Mouse (Mus musculus): ENCODE measurements around the gene Map1b. TPM values are rescaled to one million over a fixed set of nuclear protein-coding genes. Genes with fewer than 3 reads are reported as not detected.

Gene Map1b
- 0.68 TPM in 1 of 2 replicates, not detected in the other for polyA plus RNA-seq (2012; ENCODE audit: insufficient read depth, low replicate concordance)

DNA sequence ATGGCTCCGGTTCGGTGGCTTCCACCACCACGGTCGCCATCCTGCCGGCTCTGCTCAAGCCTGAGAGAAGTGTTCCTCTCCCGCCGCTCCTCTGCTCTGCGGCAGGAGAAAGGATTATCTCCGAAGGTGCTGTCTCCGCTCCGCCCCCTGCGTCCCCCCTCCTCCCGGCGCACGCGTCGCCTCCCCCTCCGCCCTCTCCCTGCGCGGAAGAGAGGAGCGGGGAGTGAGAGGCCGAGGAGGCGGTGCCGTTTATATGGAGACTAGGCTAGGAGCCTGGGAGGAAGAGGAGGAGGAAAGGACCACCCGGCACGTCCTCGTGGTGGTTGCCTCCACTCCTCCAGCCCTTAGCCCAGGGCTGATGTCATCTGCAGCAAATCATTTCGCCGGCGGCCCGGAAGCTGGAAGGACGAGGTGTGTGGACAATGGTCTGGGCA lies at the start of gene Map1b:
Map1b (minus strand) TSS at position 93 of the 434 bp plus-strand sequence.
- Histone ChIP-seq H3K4me3 (replicated peaks) (peak within 1 kb of the TSS; percentile 92), H3K36me3 (replicated peaks; ENCODE audit: low read length) (no peaks in the 10 kb centered on the region), H3K4me1 (peaks cover 26% of the 10 kb centered on the region), H3K27me3 (replicated peaks) (peaks cover 71% of the 10 kb centered on the region), H3K9me3 (peaks cover 13% of the 10 kb centered on the region)
- TF ChIP-seq GATA1 (IDR thresholded peaks at IDR 0.05; ENCODE audit: borderline replicate concordance, low read length) = no peak
- TF ChIP-seq FLI1 (IDR thresholded peaks at IDR 0.05; ENCODE audit: low read length) = no peak

DNA sequence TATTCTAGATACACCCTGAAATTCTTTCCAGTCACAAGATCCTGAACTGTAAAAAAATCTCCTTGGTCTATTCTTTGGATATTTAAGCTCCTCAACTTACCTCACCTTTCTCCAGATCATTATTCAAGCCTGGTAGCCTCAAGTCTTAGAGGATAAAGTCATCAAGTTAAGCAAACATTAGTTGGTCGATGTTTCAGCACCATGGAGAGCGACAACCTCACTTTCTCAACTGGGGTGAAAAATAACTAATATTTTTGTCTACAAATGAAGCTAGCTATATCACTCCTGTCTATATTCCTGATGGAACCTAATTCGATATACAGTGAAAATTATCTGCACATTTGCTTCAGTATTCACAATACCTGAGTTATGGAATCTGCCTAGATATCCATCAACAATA lies 48.0 kb upstream of the Map1b start:
- no peaks in the 10 kb centered on the region for H3K9me3 ChIP-seq
- no peaks in the 10 kb centered on the region for H3K4me1 ChIP-seq
- H3K4me3 ChIP-seq (replicated peaks) = no peak overlapping the region
- TF ChIP-seq FLI1 (IDR thresholded peaks at IDR 0.05; ENCODE audit: low read length) = no peak
- no peak for TF ChIP-seq GATA1 (IDR thresholded peaks at IDR 0.05; ENCODE audit: borderline replicate concordance, low read length)
- H3K27me3 ChIP-seq (replicated peaks) = no peaks in the 10 kb centered on the region
- H3K36me3 ChIP-seq (replicated peaks; ENCODE audit: low read length) = no peaks in the 10 kb centered on the region

DNA sequence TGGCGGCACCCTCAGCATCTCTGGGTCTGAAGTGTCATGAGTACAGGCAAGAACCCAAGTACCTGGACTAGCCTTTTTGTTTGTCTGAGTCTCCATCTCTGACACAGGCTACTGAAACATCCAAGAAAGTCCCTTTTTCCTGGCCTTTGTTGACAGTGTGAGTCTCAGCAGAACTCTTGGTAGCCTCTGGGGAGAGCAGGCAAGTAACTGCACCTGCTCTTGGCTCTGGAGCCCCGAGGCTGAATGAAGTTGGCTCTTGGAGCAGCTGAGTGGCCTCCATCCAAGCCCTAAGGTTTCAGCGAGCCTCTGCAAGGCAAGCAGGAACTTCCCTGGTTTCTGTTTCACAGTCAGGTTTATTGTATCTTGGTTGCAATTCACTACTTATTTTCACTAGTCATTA lies 46.7 kb upstream of the Map1b start:
- Histone ChIP-seq H3K27me3 (replicated peaks) (no peaks in the 10 kb centered on the region), H3K36me3 (replicated peaks; ENCODE audit: low read length) (no peaks in the 10 kb centered on the region), H3K4me3 (replicated peaks) (no peak overlapping the region), H3K4me1 (no peaks in the 10 kb centered on the region), H3K9me3 (peaks cover 5% of the 10 kb centered on the region; the same call in 1 of the 2 replicates)
- TF ChIP-seq GATA1 (IDR thresholded peaks at IDR 0.05; ENCODE audit: borderline replicate concordance, low read length) = no peak
- no peak for TF ChIP-seq FLI1 (IDR thresholded peaks at IDR 0.05; ENCODE audit: low read length)

DNA sequence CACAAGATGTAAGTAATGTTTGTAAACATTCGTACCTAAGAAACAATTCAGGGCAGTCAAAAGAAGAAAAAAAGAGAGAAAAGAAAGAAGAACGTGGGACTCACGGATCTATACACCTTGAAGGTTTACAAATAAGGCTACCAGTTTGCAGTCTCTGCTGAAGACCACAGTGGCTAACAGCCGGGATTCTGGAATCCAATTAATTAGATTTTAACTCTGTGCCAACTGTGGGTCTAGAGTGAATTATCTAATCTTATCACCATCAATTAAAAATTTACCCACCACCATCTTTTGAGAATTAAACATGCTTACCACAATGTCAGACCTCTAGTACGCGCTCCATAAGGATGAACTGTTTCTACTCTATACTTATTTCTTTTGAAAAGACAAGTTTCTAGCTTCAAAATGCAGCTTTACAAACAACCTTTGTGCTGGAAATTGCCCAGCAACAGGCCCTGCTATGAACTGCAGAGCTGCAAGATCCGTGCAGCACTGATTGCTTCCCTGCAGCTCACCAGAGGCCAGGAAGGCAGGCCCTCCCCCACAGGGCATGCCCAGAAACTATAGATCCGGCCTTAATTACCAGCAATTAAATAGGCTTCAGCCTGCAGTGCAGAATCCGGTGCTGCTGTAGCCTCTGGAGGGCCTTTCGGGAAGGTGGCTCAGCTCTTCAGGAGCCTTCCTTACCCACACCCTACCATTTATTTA lies 45.7 kb upstream of the Map1b start:
- H3K9me3 ChIP-seq = peaks cover 7% of the 10 kb centered on the region; the same call in 1 of the 2 replicates
- no peaks in the 10 kb centered on the region for H3K27me3 ChIP-seq (replicated peaks)
- H3K4me1 ChIP-seq = no peaks in the 10 kb centered on the region
- no peaks in the 10 kb centered on the region for H3K36me3 ChIP-seq (replicated peaks; ENCODE audit: low read length)
- TF ChIP-seq FLI1 (IDR thresholded peaks at IDR 0.05; ENCODE audit: low read length) = no peak
- TF ChIP-seq GATA1 (IDR thresholded peaks at IDR 0.05; ENCODE audit: borderline replicate concordance, low read length) = no peak
- no peak overlapping the region for H3K4me3 ChIP-seq (replicated peaks)

DNA sequence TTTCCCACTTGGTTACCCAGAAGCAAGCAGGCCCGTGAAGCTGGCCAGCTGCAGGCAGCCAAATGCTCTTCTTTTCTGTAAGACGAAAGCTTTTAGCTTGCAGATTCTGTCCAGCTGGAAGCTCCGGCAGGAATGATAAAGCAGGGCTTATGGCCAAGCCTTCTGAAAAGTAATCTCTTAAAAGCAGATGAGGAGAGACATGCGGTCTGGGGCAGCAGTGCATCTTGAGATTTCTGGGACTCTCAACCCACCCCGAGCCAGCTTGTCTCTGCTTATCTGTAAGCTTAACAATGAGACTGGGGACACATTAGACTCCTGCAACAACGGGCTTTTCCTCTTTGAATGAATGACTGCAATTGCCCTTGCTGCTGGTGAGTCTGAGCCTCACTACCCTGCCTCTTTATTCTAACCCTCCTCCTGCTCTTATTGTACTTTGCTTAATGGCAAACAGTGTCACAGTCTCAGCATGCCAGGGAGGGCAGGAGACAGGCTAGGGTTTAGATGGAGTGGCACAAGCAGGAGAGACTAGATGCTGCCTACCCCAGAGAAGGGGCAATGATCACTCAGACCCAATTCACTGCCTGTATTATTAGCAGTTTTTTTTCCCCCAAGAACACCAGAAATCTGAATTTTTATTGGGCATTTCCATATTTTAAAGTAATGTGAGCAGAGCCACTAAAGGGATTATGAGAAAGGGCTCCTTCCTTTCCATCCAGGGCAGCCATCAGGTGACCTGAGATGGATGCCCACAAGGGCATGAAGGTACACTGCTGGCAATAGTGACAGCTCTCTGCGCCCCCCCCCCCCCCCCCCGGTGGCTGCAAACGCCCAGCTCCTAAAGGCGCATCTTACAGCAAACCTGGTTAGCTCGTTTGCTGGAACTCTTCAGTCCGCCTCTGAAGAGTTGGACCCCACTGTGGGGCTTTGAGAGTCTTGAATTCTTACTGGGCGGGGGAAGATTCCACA lies 44.6 kb upstream of the Map1b start:
- no peak for TF ChIP-seq FLI1 (IDR thresholded peaks at IDR 0.05; ENCODE audit: low read length)
- no peak for TF ChIP-seq GATA1 (IDR thresholded peaks at IDR 0.05; ENCODE audit: borderline replicate concordance, low read length)
- Histone ChIP-seq H3K27me3 (replicated peaks) (no peaks in the 10 kb centered on the region), H3K36me3 (replicated peaks; ENCODE audit: low read length) (no peaks in the 10 kb centered on the region), H3K9me3 (peaks cover 7% of the 10 kb centered on the region; the same call in 1 of the 2 replicates), H3K4me3 (replicated peaks) (no peak overlapping the region), H3K4me1 (no peaks in the 10 kb centered on the region)

DNA sequence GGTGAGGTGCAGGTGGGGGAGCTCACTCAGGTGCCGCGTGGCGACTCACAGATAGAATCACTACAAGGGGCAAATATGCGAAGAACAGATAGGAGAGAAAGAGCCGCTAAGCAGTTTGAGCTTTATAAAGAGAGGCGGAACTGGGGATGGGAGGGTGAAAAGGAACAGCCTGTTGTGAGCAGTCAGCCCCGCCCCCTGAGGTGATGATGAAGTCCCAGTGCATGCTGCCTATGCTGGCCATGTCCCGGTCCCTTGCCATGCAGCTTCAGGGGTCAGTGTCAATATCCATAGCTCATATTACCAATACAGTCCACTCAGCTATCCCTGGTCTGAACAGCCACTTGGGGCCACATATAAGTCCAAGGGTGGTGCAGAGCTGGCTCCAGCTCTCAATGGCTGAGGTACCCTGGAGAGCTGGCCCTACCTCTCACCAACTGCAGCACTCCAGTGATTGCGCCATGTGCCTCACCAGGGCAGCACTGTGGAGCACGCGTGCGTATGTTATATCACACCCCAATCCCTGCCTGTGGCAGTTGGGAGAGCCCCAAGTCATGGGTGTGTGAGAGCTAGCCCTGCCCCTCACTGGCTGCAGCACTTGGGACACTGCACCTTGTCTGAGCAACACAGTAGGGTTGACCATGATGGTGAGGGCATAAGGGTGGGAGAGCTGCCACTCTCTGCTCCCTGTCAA lies 42.0 kb upstream of the Map1b start:
- Histone ChIP-seq H3K4me1 (no peaks in the 10 kb centered on the region), H3K36me3 (replicated peaks; ENCODE audit: low read length) (no peaks in the 10 kb centered on the region), H3K9me3 (peaks cover 7% of the 10 kb centered on the region; the same call in 1 of the 2 replicates), H3K4me3 (replicated peaks) (no peak overlapping the region), H3K27me3 (replicated peaks) (no peaks in the 10 kb centered on the region)
- TF ChIP-seq FLI1 (IDR thresholded peaks at IDR 0.05; ENCODE audit: low read length) (no peak), GATA1 (IDR thresholded peaks at IDR 0.05; ENCODE audit: borderline replicate concordance, low read length) (no peak)

DNA sequence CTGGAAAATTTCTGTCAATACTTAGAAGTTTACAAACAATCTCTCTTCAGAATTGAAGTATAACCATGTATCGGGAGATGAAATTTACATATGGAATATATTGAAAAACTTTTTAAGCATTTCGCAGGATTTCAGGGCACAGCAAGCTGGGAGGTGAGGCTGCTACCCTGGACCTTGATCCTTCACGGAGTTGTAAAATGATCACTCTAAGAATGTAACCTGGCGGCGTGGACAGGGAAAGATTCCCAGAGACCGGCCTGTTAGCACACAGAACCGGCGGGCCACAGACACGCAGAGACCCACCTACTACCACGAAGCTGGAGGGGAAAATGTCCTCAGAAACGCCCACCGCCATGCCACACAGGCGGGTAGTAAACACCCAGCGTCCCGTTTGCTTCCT lies 41.5 kb upstream of the Map1b start:
- TF ChIP-seq GATA1 (IDR thresholded peaks at IDR 0.05; ENCODE audit: borderline replicate concordance, low read length) (no peak), FLI1 (IDR thresholded peaks at IDR 0.05; ENCODE audit: low read length) (no peak)
- Histone ChIP-seq H3K36me3 (replicated peaks; ENCODE audit: low read length) (no peaks in the 10 kb centered on the region), H3K4me1 (no peaks in the 10 kb centered on the region), H3K4me3 (replicated peaks) (no peak overlapping the region), H3K27me3 (replicated peaks) (no peaks in the 10 kb centered on the region), H3K9me3 (peaks cover 7% of the 10 kb centered on the region; the same call in 1 of the 2 replicates)

DNA sequence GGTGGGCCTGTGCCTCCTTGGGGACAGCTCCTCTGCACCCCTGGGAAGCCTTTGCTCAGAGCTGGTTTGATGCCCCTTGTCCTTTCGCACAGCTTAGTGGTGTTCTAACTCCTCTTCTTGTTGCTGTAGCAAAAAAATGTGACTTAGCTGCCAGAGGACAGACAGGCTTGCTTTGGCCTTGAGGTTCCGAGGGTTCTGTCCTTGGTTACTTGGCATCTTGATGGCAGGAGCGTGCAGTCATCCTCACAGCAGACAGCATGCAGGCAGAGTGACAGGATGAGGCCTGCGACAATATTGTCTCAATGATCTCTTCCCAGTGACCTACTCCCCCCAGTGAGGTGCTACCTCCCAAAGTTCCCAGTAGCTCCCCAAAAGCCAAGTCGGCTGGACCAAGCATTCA lies 41.0 kb upstream of the Map1b start:
- H3K9me3 ChIP-seq = peaks cover 7% of the 10 kb centered on the region; the same call in 1 of the 2 replicates
- H3K36me3 ChIP-seq (replicated peaks; ENCODE audit: low read length) = no peaks in the 10 kb centered on the region
- no peaks in the 10 kb centered on the region for H3K27me3 ChIP-seq (replicated peaks)
- no peak for TF ChIP-seq FLI1 (IDR thresholded peaks at IDR 0.05; ENCODE audit: low read length)
- no peak for TF ChIP-seq GATA1 (IDR thresholded peaks at IDR 0.05; ENCODE audit: borderline replicate concordance, low read length)
- H3K4me1 ChIP-seq = no peaks in the 10 kb centered on the region
- no peak overlapping the region for H3K4me3 ChIP-seq (replicated peaks)

DNA sequence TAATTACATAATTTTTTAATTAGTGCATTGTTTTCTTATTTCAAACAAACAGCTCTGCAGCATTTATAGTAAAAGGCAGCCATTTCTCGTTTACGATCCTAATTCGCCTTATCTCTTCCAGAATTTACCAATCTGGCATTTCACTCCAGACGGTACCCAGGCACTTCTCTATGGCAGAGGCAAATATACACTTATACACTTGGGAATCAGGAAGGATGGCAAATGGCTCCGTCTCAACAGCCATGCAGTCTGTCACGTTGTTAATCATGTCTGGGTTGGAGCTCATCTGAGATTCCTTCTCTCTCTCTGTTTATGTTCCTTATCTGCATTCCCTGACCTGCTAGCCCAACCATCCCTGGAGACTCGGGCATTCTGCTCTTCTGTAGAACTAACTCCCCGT lies 38.6 kb upstream of the Map1b start:
- Histone ChIP-seq H3K36me3 (replicated peaks; ENCODE audit: low read length) (no peaks in the 10 kb centered on the region), H3K9me3 (peaks cover 7% of the 10 kb centered on the region; the same call in 1 of the 2 replicates), H3K27me3 (replicated peaks) (no peaks in the 10 kb centered on the region), H3K4me3 (replicated peaks) (no peak overlapping the region), H3K4me1 (no peaks in the 10 kb centered on the region)
- TF ChIP-seq GATA1 (IDR thresholded peaks at IDR 0.05; ENCODE audit: borderline replicate concordance, low read length) (no peak), FLI1 (IDR thresholded peaks at IDR 0.05; ENCODE audit: low read length) (no peak)
